Mouse (Mus musculus) ES-E14 (cell line): ENCODE results near the gene Evi5.

Experiments
- CHD2 ChIP-seq: IDR thresholded peaks from 2 replicates; pipeline ENCODE4 v1.6.1; 2014; ENCODE audit warnings: mild to moderate bottlenecking, low read depth, low read length, inconsistent platforms
- HCFC1 ChIP-seq: IDR thresholded peaks from 2 replicates; pipeline ENCODE4 v1.6.1; 2012; ENCODE audit warnings: low read length, inconsistent platforms, borderline replicate concordance; ENCODE audit not compliant: insufficient read depth
- MAFK ChIP-seq: IDR thresholded peaks from 2 replicates; pipeline ENCODE4 v1.6.1; 2014; ENCODE audit warnings: mild to moderate bottlenecking, low read depth, low read length, inconsistent platforms; ENCODE audit not compliant: insufficient read depth
- ZNF384 ChIP-seq: IDR thresholded peaks from 2 replicates; pipeline ENCODE4 v1.6.1; 2012; ENCODE audit warnings: low read depth, low read length, inconsistent platforms

- TF ChIP-seq CHD2 (no peak), MAFK (no peak), HCFC1 (no peak), ZNF384 (no peak)
These were observed 5.8 kb upstream of the Evi5 start for GRCm38 (mm10) chr5:107880710-107881109.
